11 mouse cellular contexts compared by ENCODE assay signal in genomic region chr17:36198317-36198716, GRCm38 (mm10). TPM values are rescaled to one million over a fixed set of nuclear protein-coding genes. Genes with fewer than 3 reads are reported as not detected.
A peak's percentile ranks its signal among the peaks of the same experiment; 100 is the strongest.
DNase-seq lines count a peak whose midpoint lies in the region; ATAC-seq and TF ChIP-seq lines count a peak whose summit lies in the region.
"Had no signal": no experiment of that assay in that cellular context is flagged by ENCODE, and none has a peak within 500 bp of the region (broad histone marks: within the 10 kb centered on the region; RNA-seq: fewer than 3 reads in every experiment).

No protein-coding gene starts in this region.

- H3K4me2 ChIP-seq in heart, postnatal 0 days (ENCODE audit: low read depth, low read length): no peak overlapping the region
- H3K4me2 ChIP-seq in neural tube, embryonic 11.5 days (ENCODE audit: low read depth): no peak overlapping the region
- no peak overlapping the region for H3K4me2 ChIP-seq in neural tube, embryonic 15.5 days
- H3K4me2 ChIP-seq: hindbrain, embryonic 14.5 days; liver, embryonic 15.5 days had no signal

- TF ChIP-seq EP300 in heart, postnatal 0 days (IDR thresholded peaks at IDR 0.05; ENCODE audit: low read depth): no peak

- no peak for DNase-seq in heart, postnatal 0 days (ENCODE audit: low spot score)
- DNase-seq in heart, adult 8-10 months (ENCODE audit: low spot score): no peak
- DNase-seq in neural tube, embryonic 11.5 days (ENCODE audit: low spot score): peak; percentile 32
- DNase-seq in induced T-regulatory cell, adult 2 months (ENCODE audit: low read depth): peak; percentile 59
- DNase-seq in thymus, postnatal 36 days: peak; percentile 69 to 73
- no peak for DNase-seq in layer of hippocampus, adult 9-11 months
- no peak for DNase-seq in spleen, adult 12 weeks (ENCODE audit: low spot score)
- DNase-seq: right cerebral cortex, postnatal 4 days had no signal

- no peaks in the 10 kb centered on the region for H3K9me3 ChIP-seq in heart, postnatal 0 days (replicated peaks; ENCODE audit: control insufficient read depth, low read length)
- no peaks in the 10 kb centered on the region for H3K9me3 ChIP-seq in neural tube, embryonic 11.5 days (ENCODE audit: control insufficient read depth, low read length)
- H3K9me3 ChIP-seq in neural tube, embryonic 15.5 days (replicated peaks): no peaks in the 10 kb centered on the region
- H3K9me3 ChIP-seq: liver, embryonic 15.5 days had no signal

- H3K36me3 ChIP-seq in heart, postnatal 0 days (replicated peaks; ENCODE audit: control insufficient read depth, insufficient read depth, low read length): no peaks in the 10 kb centered on the region
- no peaks in the 10 kb centered on the region for H3K36me3 ChIP-seq in neural tube, embryonic 11.5 days (ENCODE audit: control insufficient read depth, insufficient read depth, low read length)
- no peaks in the 10 kb centered on the region for H3K36me3 ChIP-seq in neural tube, embryonic 15.5 days
- H3K36me3 ChIP-seq: liver, embryonic 15.5 days had no signal

- H3K4me1 ChIP-seq in heart, postnatal 0 days (ENCODE audit: control insufficient read depth, insufficient read depth): no peaks in the 10 kb centered on the region
- no peaks in the 10 kb centered on the region for H3K4me1 ChIP-seq in neural tube, embryonic 11.5 days (ENCODE audit: control insufficient read depth, insufficient read depth, low read length)
- H3K4me1 ChIP-seq in neural tube, embryonic 15.5 days: no peaks in the 10 kb centered on the region
- H3K4me1 ChIP-seq: liver, embryonic 15.5 days had no signal

- H3K9ac ChIP-seq in heart, postnatal 0 days (replicated peaks; ENCODE audit: low read depth, low read length): no peak overlapping the region
- no peak overlapping the region for H3K9ac ChIP-seq in neural tube, embryonic 11.5 days (ENCODE audit: low read length)
- H3K9ac ChIP-seq in neural tube, embryonic 15.5 days (replicated peaks): no peak overlapping the region
- H3K9ac ChIP-seq: hindbrain, embryonic 14.5 days; liver, embryonic 15.5 days had no signal

- 3% methylated on average over 5 of the region's 5 CpGs for WGBS in heart, postnatal 0 days
- 16% methylated on average over 5 of the region's 5 CpGs for WGBS in neural tube, embryonic 11.5 days
- 27% methylated on average over 5 of the region's 5 CpGs for WGBS in neural tube, embryonic 15.5 days

- no peak; the same call in 1 of the 2 replicates for ATAC-seq in heart, postnatal 0 days (ENCODE audit: insufficient read depth, low read depth)
- no peak for ATAC-seq in neural tube, embryonic 11.5 days (ENCODE audit: insufficient read depth, low FRiP score, low TSS enrichment)
- no peak for ATAC-seq in neural tube, embryonic 15.5 days (ENCODE audit: low FRiP score)

- peaks cover 42% of the 10 kb centered on the region; the same call in 1 of the 2 replicates for H3K27me3 ChIP-seq in heart, postnatal 0 days (ENCODE audit: control insufficient read depth, insufficient read depth, low read length)
- no peaks in the 10 kb centered on the region for H3K27me3 ChIP-seq in neural tube, embryonic 11.5 days (ENCODE audit: control insufficient read depth, insufficient read depth, low read length)
- H3K27me3 ChIP-seq in neural tube, embryonic 15.5 days (replicated peaks): peaks cover 35% of the 10 kb centered on the region

- no peak overlapping the region for H3K27ac ChIP-seq in heart, postnatal 0 days (ENCODE audit: low read depth)
- no peak overlapping the region for H3K27ac ChIP-seq in neural tube, embryonic 11.5 days (ENCODE audit: low read depth, low read length)
- H3K27ac ChIP-seq in neural tube, embryonic 15.5 days (replicated peaks): no peak overlapping the region
- H3K27ac ChIP-seq: hindbrain, embryonic 14.5 days; liver, embryonic 15.5 days had no signal

- peak; percentile 18; the same call in 1 of the 2 replicates for TF ChIP-seq CTCF in heart, postnatal 0 days (IDR thresholded peaks at IDR 0.05; ENCODE audit: low read depth)

- H3K4me3 ChIP-seq in heart, postnatal 0 days (ENCODE audit: low read depth, low read length): no peak overlapping the region
- no peak overlapping the region for H3K4me3 ChIP-seq in neural tube, embryonic 11.5 days (ENCODE audit: low read depth, low read length)
- no peak overlapping the region for H3K4me3 ChIP-seq in neural tube, embryonic 15.5 days (replicated peaks)
- H3K4me3 ChIP-seq: liver, embryonic 15.5 days had no signal

RNA-seq across cellular contexts. Expression of gene H2-T3, which starts 8.2 kb away (rescaled TPM):
- not detected in 2 replicates for total RNA-seq in heart, postnatal 0 days (2014; rRNA removed; ENCODE audit: low replicate concordance)
- not detected in 2 replicates for polyA plus RNA-seq in heart, postnatal 0 days (2015; fragmentation: Nextera tagmentation; extraction: Ambion mirVana)
- total RNA-seq in heart, adult 8-10 months (2022): not detected
- polyA plus RNA-seq in neural tube, embryonic 11.5 days (2014; fragmentation: Nextera tagmentation; extraction: Ambion mirVana): not detected in 2 replicates
- polyA plus RNA-seq in neural tube, embryonic 15.5 days (2015; fragmentation: Nextera tagmentation; extraction: Ambion mirVana): 0.57 TPM in 1 of 2 replicates, not detected in the other
- polyA plus RNA-seq: hindbrain, embryonic 14.5 days; liver, embryonic 15.5 days had no signal

RNA-seq across cellular contexts. Expression of gene Gm8909, which starts 30.0 kb away (rescaled TPM):
- total RNA-seq in heart, postnatal 0 days (2014; rRNA removed; ENCODE audit: low replicate concordance): not detected in 2 replicates
- not detected in 2 replicates for polyA plus RNA-seq in heart, postnatal 0 days (2015; fragmentation: Nextera tagmentation; extraction: Ambion mirVana)
- not detected for total RNA-seq in heart, adult 8-10 months (2022)
- not detected in 2 replicates for polyA plus RNA-seq in neural tube, embryonic 11.5 days (2014; fragmentation: Nextera tagmentation; extraction: Ambion mirVana)
- polyA plus RNA-seq in neural tube, embryonic 15.5 days (2015; fragmentation: Nextera tagmentation; extraction: Ambion mirVana): not detected in 2 replicates
- polyA plus RNA-seq: hindbrain, embryonic 14.5 days; liver, embryonic 15.5 days had no signal

RNA-seq across cellular contexts. Expression of gene Rpp21, which starts 59.6 kb away (rescaled TPM):
- 5.5 and 28.3 TPM in 2 replicates for total RNA-seq in heart, postnatal 0 days (2014; rRNA removed; ENCODE audit: low replicate concordance)
- 89.0 and 97.8 TPM in 2 replicates for polyA plus RNA-seq in heart, postnatal 0 days (2015; fragmentation: Nextera tagmentation; extraction: Ambion mirVana)
- total RNA-seq in heart, adult 8-10 months (2022): 10 to 100 TPM; 34.4 to 55.3 (median 45.5) TPM
- 86.5 and 87.2 TPM in 2 replicates for polyA plus RNA-seq in neural tube, embryonic 11.5 days (2014; fragmentation: Nextera tagmentation; extraction: Ambion mirVana)
- polyA plus RNA-seq in neural tube, embryonic 15.5 days (2015; fragmentation: Nextera tagmentation; extraction: Ambion mirVana): 140 and 149 TPM in 2 replicates

Comparison
In these comparisons a context has a peak if more than half of its experiments do, and no peak if none do; other contexts are left out.
1. DNase-seq: peak in neural tube, embryonic 11.5 days (single experiment), induced T-regulatory cell, adult 2 months (single experiment) and thymus, postnatal 36 days (2 of 2); none in heart, postnatal 0 days (single experiment), heart, adult 8-10 months (single experiment), layer of hippocampus, adult 9-11 months (single experiment) and spleen, adult 12 weeks (single experiment).